Mouse (Mus musculus) liver, adult 2 months (tissue): Measurements from ENCODE around the gene Iscu.

Source experiments
- CTCF ChIP-seq: fragments of 200-500 bp; IDR thresholded peaks from 2 replicates; pipeline ENCODE4 v1.5.1; 2011; ENCODE audit warnings: low read depth, low read length, control low read depth
- POLR2A ChIP-seq: fragments of 200-500 bp; IDR thresholded peaks from 2 replicates; pipeline ENCODE4 v1.6.1; 2011; ENCODE audit warnings: low read length, control low read depth; ENCODE audit not compliant: insufficient read depth; ENCODE audit errors: extremely low read depth

- TF ChIP-seq POLR2A: no peak
- no peak for TF ChIP-seq CTCF
These were observed 9.3 kb downstream of the Iscu start for GRCm38 (mm10) chr5:113781875-113782274.
